Mouse (Mus musculus) olfactory bulb, adult 2 months (tissue): ENCODE data around the gene Tmem145.

Source experiments
- CTCF ChIP-seq: fragments of 200-500 bp; IDR thresholded peaks from 2 replicates; pipeline ENCODE4 v1.5.1; 2012; ENCODE audit warnings: low read depth, mild to moderate bottlenecking, low read length, moderate library complexity; ENCODE audit not compliant: insufficient read depth
- POLR2A ChIP-seq: fragments of 200-500 bp; IDR thresholded peaks from 2 replicates; pipeline ENCODE4 v1.6.1; 2012; ENCODE audit warnings: mild to moderate bottlenecking, low read depth, low read length, moderate library complexity; ENCODE audit not compliant: insufficient read depth

DNA sequence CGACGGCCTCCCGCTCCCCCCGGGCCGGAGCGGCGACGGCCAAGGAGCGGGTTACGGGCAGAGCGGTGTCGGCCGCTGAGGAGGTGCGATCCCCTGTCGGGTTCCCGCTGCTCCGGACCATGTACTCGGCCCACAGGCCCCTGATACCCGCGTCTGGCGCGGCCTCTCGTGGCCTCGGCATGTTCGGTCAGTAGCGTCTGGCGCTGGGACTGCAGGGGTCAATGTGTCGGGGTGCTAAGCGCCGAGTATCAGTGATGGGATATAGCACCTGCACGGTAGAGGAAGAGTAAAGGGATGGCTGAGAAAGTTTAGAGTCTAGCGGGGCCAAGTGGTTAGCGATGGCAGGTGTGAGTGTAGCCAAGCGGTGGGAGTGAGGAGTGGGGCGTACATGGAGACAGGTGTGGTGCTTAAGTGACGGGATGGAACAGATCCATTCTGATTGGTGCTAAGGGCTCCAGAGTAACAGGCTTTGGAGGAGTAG lies 23.1 kb upstream of the Tmem145 start:
- TF ChIP-seq POLR2A (0 out of 2 replicates have a peak, but pooled peaks have one; percentile 15), CTCF (no peak)
